Mouse (Mus musculus) megakaryocyte, embryonic 14.5 days (primary cell): ENCODE measurements around the gene Whrn.

Source experiments
- FLI1 ChIP-seq: IDR thresholded peaks from 2 replicates; pipeline ENCODE4 v1.6.1; 2012; ENCODE audit warnings: low read length, inconsistent platforms, mixed read lengths
- GATA1 ChIP-seq: IDR thresholded peaks from 3 replicates; pipeline ENCODE4 v1.6.1; 2012; ENCODE audit warnings: mixed read lengths, low read length, inconsistent platforms, borderline replicate concordance

DNA sequence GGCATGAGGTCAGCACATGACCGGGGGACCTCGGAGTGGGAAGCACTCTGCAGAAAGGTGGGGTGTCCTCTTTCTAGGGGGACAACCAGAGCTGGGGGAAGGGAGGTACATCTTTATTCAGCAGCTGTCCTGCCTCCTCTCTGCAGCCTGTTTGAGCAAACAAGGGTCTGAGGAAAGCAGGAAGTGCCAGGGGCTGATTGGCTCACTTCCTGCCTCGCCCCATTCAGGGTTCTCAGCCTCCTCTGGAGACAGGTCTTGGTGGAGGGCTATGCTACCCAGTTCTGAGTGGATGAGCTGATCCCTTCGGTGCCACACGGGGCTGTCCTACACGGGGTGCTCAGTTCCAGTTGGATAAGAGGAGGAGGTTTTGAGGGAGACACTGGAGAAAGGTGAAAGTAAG, 104.5 kb downstream of the Whrn start:
- TF ChIP-seq GATA1, result no peak
- TF ChIP-seq FLI1, result no peak
